Mouse (Mus musculus) ovary, adult 18-20 months (tissue): ENCODE data around the gene I830077J02Rik.
A peak's percentile ranks its signal among the peaks of the same experiment; 100 is the strongest.
"Not testable (repeated sequence)": the region's sequence is repeated elsewhere in the genome, so short reads cannot be mapped to it uniquely, and the experiment has no call there.

Experiments used
- DNase-seq: peaks from one replicate; pipeline ENCODE4 v3.0.0; 2022; ENCODE audit warnings: low spot score, mixed read lengths

Gene I830077J02Rik

DNA sequence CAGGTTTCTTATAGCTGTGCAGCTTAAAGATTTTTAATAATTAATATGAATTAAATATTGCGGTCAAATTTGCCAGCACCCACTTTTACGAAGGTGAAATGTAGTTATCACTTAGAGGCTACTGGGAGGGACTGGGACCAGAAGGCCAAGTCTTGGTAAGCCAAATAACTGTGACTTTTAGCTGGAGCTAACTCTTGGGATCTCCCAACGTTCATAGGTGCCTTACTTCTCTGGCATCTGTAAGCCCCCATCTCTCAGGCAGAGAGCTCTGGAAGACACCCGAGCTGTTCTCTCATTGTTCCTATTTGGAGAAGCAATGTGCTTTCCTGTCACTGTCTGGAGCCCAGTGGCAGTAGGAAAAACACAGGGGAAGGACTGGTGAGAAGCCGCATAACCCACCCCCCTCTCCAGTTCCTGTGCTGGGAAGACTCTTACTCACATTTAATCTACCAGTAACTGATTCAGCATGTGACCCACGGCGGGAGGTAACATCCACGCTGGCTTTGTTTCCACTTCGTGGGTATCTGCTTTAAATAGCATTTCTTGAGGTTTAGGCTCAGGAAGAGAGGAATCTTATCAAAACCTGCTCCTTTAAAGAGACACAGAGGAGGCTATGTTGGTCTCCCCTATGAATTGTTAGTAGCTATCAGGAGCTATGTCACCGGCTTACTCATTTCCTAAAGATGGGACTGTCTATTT is 14.7 kb downstream of the I830077J02Rik start:
- no peak for DNase-seq

DNA sequence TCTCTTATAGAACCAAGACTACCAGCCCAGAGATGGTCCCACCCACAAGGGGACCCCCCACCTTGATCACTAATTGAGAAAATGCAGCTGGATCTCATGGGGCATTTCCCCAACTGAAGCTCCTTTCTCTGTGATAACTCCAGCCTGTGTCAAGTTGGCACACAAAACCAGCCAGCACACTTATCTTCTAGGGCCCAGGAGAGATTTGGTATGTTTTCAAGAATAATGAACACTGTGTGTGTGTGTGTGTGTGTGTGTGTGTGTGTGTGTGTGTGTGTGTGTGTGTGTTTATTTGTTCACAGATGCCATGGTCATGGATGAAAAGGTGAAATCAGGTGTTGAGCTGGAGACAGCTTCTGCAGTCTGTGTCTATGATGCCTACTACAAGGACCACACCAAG is 16.0 kb downstream of the I830077J02Rik start:
- not testable (repeated sequence) for DNase-seq

DNA sequence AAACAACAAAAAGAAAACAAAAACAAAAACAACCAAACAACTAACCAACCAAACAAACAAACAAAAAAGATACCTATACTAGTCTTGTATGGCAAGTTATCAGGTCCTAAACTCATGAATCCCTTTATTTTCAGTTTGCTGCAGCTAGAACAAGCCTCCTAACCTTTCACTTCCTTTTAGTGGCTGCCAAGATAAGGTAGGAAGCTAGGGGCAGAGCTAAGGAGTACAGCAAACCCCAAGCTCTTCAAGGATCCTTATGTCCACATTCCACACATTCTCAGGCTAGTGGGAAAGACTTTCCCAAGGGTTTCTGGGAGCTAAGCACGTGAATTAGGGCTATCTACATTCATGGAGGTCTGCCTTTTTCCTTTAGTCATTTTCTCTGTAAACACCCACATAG is 17.2 kb downstream of the I830077J02Rik start:
- no peak for DNase-seq

DNA sequence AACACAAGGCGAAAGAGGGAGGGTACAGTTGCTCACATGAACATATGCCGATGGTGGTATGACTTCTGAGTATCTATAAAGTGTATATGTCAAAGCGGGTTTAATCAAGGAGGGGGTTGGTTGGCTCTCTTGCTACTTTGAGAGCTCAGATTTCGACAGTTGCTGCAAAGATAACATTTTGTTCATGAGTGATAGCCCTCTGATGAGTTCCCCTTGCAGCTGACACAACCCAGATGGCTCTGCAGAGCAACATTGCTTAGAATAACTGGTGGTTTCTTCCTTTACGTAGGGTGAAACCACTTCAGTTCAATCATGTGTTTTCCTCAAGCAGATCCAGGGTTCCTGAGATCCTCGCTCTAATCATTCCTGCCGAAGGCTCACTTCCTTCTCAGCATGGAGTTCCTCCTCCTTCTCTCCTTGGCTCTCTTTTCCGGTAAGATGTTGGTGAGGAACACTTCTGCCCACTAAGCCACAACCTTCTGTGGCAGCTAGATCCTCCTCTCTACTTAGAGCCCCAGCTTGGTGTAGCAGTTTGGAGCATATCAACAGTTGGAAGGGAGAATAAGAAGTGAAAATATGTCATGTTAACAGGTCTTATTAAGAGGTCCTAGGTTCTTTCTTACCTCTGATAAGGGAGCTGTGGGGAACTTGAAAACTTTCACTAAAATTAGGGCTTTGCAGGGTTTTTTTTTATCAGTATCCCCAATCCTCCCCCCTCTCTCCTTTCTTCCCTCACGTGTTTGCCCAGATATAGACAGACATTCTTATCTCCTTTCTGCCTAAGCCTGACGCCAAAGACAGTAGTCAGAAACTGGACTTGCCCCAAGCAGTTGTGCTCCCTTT is 18.4 kb downstream of the I830077J02Rik start:
- DNase-seq, result no peak

DNA sequence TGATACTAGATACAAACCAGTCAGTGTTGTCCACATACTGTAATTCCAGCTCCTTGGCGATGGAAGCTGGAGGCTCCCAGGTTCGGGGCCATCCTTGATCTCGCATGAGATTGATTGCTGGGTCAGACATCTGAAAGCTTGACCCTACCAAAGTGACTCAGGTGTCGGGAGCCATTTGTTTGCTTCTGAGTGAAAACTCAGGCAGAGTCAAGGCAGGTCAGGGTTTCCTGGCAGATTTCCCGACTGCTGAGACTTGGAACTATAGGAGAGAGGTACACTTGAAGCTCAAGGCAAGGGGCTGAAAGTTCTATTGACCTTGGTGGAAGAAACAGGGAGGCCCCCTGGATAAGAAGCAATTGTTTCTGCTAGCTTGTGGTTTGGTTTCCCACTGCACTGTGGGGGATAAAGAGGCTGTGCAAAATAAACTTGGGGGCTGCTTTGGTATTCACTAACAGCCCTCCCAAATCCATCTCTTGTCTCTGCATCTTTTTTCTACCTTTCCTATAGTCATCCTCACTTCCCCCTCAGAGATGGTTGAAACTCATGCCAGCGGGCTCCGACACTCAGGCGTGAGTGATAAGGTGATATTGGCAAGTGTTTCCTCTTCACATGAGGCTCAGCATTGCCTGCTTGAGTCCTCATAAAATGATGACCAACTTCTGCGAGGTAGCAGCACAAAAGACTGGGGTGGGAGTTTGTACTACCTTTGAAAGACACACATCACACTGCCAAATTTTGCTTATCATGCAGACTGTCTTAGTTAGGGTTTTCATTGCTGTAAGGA is 20.2 kb downstream of the I830077J02Rik start:
- no peak for DNase-seq

DNA sequence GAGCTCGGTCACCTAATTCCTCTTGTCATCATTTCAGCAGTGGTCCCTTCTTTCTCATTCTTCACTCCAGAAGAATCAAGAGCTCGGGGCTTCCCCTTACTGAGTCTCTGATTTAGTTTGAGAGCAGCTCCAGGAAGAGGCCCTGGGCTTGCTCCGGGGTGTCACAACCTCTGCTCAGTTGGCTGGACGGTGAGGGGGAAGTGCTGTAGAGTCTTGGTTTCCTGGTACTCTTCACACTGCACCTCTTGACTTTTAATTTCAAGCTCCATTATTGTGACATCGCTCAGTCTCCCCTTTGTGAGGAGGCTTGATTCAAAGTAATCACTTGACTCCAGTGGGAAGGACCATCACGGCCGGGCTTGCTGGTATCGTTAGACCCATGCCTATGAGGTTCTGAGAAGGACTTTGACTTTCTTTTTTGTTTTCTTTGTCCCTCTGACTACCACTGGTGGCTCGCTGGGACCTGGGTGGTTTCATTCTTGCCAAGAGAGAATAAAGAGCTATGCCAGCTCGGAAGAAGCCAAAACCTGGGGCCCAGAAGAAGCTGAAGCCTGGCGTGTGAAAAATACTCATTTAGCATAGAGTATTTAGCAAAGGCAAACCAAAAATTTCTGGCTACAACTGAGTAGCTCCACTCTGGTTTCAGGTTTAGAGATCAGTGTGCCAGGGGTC is 21.8 kb downstream of the I830077J02Rik start:
- DNase-seq, result no peak

DNA sequence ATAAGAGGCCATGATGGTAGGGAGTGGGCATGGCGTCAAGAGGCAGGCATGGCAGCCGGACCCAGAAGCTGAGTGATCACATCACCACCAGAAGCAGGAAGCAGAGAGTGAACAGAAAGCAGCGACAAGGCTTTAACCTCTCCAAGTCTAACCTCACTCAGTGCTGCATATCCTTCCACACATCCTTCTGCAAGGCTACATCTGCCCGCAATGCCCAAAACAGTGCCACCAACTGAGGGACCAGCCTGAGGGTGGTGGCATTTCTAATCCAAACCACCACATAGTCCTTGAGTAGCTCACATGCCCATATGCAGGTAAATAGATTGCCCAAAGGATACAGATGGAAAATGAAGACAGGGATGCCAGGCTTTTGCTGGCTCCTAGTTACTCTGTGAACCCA is 23.5 kb downstream of the I830077J02Rik start:
- DNase-seq, result no peak

DNA sequence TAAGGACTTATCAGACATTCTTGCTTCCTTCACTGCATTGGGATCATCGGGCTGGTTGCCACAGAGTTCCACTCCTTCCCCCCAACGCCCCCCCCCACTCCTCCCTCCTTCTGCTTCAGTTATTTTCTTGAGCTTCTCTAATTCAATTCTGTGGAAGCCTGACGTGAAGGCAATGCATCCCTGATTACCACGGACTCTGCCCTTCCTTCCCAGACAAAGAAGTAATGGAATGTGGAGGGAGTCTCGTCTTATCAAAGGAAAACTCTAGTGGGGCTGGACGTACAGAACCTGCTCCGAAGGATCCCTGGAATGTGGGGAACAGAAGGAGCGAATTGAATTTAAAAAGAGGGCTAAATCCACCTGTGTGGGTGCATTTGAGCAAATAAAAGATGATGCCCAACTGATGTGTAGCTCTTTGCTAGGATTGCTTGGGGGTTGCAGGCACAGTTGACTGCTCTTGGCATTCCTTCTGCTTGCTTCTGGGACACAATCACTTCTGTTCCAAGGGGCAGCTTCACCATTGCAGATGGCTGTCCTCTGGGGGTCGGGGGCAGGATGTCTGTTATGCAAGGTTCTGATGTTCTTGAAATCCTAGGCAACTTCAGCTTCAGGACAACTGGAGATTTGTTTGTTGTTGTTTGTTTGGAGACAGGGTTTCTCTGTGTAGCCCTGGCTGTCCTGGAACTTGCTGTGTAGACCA is 24.4 kb downstream of the I830077J02Rik start:
- DNase-seq, result no peak

DNA sequence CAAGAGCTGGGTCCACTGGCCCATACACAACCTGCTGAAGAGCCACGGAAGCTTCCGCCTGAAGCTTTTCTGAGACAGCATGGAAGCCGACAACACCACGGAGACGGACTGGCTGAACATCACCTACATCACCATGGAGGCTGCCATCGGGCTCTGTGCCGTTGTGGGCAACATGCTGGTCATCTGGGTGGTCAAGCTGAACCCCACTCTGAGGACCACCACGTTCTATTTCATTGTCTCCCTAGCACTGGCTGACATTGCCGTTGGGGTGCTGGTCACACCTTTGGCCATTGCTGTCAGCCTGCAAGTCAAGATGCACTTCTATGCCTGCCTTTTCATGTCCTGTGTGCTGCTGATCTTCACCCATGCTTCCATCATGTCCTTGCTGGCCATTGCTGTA is 27.7 kb downstream of the I830077J02Rik start:
- DNase-seq, result no peak

DNA sequence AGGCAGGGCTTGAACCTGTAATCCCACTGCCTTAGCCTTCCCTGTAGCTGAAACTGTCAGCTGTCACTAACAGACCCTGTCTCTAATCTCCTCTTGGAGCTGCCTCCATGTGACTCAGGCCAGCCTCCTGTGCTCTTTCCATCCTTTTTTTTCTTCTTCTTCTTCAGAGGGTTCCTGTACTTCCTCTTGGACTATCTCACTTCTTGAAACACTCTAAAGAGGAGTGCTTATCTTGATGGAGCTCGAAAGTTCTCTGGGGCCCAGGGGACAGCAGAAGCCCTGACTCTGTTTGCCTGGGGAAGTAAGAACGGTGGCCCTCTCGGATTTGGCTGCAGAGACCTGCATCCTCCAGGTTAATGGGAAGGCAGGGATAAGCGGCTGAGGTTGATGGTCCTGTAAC is 28.3 kb downstream of the I830077J02Rik start:
- no peak for DNase-seq

DNA sequence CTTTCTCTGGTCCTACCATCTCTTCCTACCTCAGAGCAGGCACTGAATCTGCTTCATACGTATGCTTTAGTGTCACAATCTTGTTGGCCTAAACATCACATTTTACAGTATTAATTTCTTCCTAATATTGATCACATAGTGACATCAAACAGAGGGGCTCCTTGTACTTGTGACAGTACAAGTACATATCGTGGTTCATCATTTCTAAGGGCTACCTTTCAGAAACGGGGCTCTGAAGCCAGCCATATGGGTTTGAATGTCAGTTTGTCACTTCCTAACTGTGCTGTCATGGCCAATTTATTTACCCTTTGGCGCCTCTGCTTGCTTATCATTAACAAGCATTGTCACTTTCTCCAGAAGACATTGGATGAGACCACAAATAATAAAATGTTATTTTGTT is 31.0 kb downstream of the I830077J02Rik start:
- no peak for DNase-seq

DNA sequence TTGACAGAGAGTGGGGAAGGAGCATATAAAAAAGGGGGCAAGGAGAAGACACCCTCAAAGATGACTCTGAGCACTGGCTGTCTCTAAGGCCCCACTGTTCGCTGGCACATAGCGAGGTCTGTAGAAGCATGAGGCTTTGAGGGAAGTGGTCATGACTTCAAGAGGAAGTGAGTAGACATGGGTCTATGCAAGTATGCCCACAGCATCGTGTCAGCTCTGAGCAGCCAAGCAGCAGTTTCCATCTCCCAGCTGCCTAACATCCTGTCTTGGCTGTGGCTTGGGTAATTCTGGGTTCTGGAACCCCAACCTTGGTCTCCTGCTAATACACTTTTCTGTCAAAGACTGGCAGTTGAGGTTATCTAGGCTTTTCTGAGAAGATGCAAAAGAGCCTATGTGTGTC is 31.7 kb downstream of the I830077J02Rik start:
- no peak for DNase-seq

DNA sequence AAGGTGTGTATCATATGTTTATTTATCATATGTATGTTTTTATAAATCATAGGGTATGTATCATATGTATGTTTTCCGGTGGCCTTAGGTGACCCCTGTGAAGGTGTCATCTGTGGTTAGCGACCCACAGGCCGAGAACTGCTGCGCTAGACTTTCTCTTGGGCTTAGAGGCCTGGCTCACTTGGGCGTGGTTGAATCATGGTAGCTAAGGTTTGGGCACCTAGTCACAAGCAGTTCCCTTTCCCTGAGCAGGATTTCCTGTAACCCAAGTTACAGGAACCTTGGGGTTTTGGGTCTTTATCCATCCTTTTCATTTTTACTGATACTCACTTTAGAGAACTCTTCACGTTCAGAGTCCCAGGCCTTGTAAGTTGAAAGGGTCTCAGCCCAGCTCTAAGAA is 32.2 kb downstream of the I830077J02Rik start:
- DNase-seq, result no peak

DNA sequence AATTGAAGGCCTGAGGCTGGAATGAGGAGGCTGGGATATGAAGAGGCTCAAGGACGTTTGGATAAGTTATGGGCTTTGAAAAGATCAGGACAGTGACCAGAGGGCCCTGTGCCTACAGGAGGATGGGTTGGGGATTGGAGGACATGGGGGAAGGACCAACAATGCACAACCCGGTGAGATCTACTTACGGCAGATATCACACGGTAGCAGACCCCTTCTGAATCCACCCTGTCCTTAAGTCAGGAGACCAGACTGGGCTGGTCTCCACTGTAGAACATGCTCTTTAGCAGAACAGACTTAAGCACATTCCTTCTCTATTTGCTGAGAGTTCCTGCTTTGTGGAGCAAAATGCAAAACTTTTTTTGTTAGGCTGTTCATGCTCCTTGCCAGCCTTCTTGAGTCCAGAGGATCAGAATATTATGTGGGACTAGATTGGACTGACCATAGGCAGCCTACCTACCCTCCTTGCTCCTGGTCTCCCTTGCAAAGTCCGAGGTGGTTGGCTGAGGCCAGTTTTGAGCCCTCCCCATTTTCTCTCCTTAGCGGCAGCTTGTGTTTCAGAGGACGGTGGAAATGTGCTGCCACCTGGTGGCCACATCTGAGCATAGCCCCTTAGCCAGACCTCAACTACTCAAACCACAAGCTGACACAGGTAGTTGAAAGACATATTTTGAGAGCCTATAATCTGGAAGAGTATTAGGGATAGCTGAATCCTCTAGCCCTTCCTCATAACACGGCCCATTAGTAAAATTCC is 32.9 kb downstream of the I830077J02Rik start:
- DNase-seq, result peak; percentile 49

DNA sequence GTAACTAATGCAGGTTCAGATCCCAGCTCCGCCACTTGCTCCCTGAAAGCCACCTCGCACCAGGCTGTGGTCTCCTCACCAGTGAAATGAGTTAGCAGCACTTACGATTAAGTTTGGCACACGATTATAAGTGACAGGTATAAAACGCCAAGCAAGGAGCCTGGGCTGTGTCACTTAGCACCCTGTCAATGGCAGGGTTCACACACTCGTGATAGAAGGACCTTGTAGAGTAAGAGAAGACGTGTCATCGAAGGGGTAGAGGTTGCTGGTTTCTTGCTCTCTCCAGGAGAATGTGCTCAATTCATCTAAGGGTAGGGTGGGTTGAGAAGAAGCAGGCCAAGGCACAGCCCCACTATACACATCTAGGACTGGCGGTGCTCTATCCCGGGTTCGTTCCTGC is 33.6 kb downstream of the I830077J02Rik start:
- DNase-seq, result no peak

DNA sequence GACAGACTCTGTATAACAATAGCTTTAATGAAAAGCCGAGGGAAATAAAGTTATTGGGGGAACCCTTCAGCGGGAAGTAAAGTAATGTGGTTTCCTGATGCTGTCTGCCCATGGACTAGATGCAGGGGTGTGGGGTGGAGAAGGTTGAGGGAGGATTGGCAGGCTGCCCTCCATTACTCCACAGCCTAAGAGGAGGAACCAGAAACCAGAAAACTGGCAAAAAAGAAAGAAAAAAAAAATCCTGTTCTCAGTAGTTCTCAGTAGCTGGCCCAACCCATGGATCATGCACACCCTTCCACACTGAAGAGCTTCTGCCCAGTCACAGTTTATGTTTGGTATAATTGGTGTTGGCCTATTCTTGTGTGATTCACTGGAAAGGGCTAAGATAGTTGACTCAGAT is 34.1 kb downstream of the I830077J02Rik start:
- no peak for DNase-seq

DNA sequence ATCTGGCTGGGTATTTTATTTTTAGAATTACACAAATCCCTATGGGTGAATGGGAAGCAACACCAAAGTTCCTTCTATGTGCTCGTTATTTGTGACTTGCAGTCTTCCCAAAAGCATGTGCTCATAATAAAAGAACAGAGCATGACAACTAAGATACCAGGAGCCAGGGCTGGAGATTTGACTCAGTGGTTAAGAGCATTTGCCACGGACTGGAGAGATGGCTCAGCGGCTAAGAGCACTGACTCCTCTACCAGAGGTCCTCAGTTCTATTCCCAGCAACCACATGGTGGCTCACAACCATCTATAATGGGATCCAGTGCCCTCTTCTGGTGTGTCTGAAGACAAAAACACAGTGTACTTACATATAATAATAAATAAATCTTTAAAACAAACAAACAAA is 35.7 kb downstream of the I830077J02Rik start:
- no peak for DNase-seq

DNA sequence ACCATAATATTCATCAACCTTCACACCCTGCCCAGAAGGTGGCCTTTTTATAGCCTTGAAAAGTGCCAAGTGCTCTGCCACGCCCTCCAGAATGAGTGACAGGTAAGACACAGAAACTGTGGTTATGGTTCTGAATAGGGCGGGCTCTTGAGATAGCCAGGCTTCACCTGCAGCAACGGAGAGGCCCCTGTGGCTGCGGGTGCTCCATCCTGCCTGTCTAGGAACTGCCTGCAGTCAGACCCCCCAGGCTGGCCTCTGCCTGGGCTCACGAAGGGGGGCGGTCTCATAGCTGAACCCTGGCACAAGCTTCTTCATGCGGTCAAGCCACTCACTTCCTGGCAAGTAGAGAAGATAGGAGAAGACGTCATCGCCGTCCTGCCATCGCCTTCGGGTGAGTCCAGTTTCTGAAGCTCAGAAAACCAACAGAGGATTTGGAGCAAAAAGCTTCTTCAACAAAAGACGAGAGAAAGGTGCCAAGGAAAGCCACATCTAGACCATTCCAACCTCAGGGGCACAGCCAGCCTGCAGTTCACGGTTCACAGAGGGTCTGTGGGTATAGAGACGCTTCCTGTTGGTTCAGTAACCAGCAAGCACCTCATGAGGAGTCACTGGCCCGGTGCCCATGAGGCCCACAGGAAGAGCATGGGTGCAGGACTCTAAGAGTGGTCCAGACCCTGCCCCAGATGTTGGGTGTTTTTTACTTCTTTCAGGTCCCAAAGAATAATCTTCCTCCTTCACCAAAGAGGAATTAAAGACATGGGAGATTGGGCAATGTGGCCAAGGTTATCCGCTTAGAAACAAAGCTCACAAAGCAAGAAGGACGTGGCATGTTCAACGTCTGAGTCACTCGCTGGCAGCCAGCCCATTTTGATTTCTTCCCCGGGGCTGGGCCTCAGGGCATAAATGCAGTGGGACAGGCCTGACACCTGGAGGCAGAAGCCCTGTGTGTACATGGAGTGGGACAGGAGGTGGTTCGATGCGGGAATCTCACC is 37.6 kb downstream of the I830077J02Rik start:
- DNase-seq, result peak; percentile 88

DNA sequence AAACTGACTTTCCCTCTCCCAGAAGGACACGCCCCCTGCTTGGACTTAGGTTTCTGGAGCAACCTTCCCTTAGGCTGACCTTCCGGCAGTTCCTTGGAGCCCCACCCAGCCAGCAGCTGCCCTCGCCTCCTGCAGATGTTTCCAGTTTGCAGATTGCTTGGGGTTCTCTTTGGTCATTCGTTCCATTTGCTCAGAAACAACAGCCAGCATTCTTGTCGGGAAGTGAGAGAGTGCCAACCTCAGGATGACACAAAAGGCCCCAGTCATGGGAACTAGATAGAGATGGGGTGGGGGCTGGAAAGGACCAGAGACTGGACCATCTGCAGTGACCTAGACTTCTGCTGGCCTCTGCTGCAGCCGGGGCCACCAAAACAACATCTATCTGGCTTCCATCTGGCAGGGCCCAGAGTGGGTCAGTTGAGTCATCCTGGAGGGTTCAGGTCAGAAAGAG is 38.5 kb downstream of the I830077J02Rik start:
- DNase-seq, result peak; percentile 20
